Comparison of ENCODE assay signal across 8 mouse cellular contexts in genomic region chr1:185203196-185203908, GRCm38 (mm10). TPM values are rescaled to one million over a fixed set of nuclear protein-coding genes. Genes with fewer than 3 reads are reported as not detected.
A peak's percentile ranks its signal among the peaks of the same experiment; 100 is the strongest.
DNase-seq lines count a peak whose midpoint lies in the region; ATAC-seq and TF ChIP-seq lines count a peak whose summit lies in the region.

No protein-coding gene starts in this region.

- H3K9me3 ChIP-seq in forebrain, embryonic 11.5 days (ENCODE audit: control insufficient read depth, low read length) = no peaks in the 10 kb centered on the region
- H3K9me3 ChIP-seq in hindbrain, postnatal 0 days (ENCODE audit: low read length) = no peaks in the 10 kb centered on the region
- H3K9me3 ChIP-seq in liver, embryonic 15.5 days (replicated peaks) = no peaks in the 10 kb centered on the region
- H3K9me3 ChIP-seq in neural tube, embryonic 11.5 days (ENCODE audit: control insufficient read depth, low read length) = no peaks in the 10 kb centered on the region

- no peaks in the 10 kb centered on the region for H3K36me3 ChIP-seq in forebrain, embryonic 11.5 days (ENCODE audit: control insufficient read depth, insufficient read depth, low read length)
- no peaks in the 10 kb centered on the region for H3K36me3 ChIP-seq in hindbrain, postnatal 0 days (ENCODE audit: insufficient read depth, low read length)
- H3K36me3 ChIP-seq in liver, embryonic 15.5 days (replicated peaks) = no peaks in the 10 kb centered on the region
- no peaks in the 10 kb centered on the region for H3K36me3 ChIP-seq in neural tube, embryonic 11.5 days (ENCODE audit: control insufficient read depth, insufficient read depth, low read length)

- peak overlapping the region; percentile 78 for H3K4me2 ChIP-seq in forebrain, embryonic 11.5 days (ENCODE audit: low read depth, low read length, severe bottlenecking)
- peak overlapping the region; percentile 87 for H3K4me2 ChIP-seq in hindbrain, postnatal 0 days (ENCODE audit: low read depth, low read length)
- H3K4me2 ChIP-seq in liver, embryonic 15.5 days = peak overlapping the region; percentile 91
- H3K4me2 ChIP-seq in neural tube, embryonic 11.5 days (ENCODE audit: low read depth) = peak overlapping the region; percentile 90

- intact Hi-C loops in left cerebral cortex, postnatal 14 days (cut with DNase I) = no loop called here

- no peak for TF ChIP-seq CTCF in hindbrain, postnatal 0 days (IDR thresholded peaks at IDR 0.05; ENCODE audit: low read depth)

- peaks cover 8% of the 10 kb centered on the region; the same call in 1 of the 2 replicates for H3K4me1 ChIP-seq in forebrain, embryonic 11.5 days (replicated peaks; ENCODE audit: control insufficient read depth, insufficient read depth, low read length)
- peaks cover 5% of the 10 kb centered on the region; the same call in 1 of the 2 replicates for H3K4me1 ChIP-seq in hindbrain, postnatal 0 days (ENCODE audit: insufficient read depth, low read length)
- peaks cover 46% of the 10 kb centered on the region for H3K4me1 ChIP-seq in liver, embryonic 15.5 days (replicated peaks)
- peaks cover 8% of the 10 kb centered on the region for H3K4me1 ChIP-seq in neural tube, embryonic 11.5 days (ENCODE audit: control insufficient read depth, insufficient read depth, low read length)

- peak overlapping the region; percentile 8; the same call in 1 of the 2 replicates for H3K27ac ChIP-seq in forebrain, embryonic 11.5 days (ENCODE audit: low read depth, low read length)
- peak overlapping the region; percentile 74 for H3K27ac ChIP-seq in hindbrain, postnatal 0 days
- H3K27ac ChIP-seq in liver, embryonic 15.5 days (replicated peaks) = peak overlapping the region; percentile 84
- H3K27ac ChIP-seq in neural tube, embryonic 11.5 days (ENCODE audit: low read depth, low read length) = no peak overlapping the region; the same call in 1 of the 2 replicates

- no peaks in the 10 kb centered on the region for H3K27me3 ChIP-seq in forebrain, embryonic 11.5 days (ENCODE audit: control insufficient read depth, insufficient read depth, low read length)
- H3K27me3 ChIP-seq in hindbrain, postnatal 0 days (ENCODE audit: insufficient read depth, low read length) = no peaks in the 10 kb centered on the region
- no peaks in the 10 kb centered on the region; the same call in 1 of the 2 replicates for H3K27me3 ChIP-seq in liver, embryonic 15.5 days
- H3K27me3 ChIP-seq in neural tube, embryonic 11.5 days (ENCODE audit: control insufficient read depth, insufficient read depth, low read length) = no peaks in the 10 kb centered on the region

- no peak for DNase-seq in cerebellum, postnatal 4 days (ENCODE audit: low spot score in 2 of 2)
- peak; percentile 38 for DNase-seq in c-Kit-positive CD71-positive TER-119-negative erythroid progenitor cells, embryonic 14.5 days (ENCODE audit: low read depth)
- no peak for DNase-seq in forebrain, embryonic 11.5 days (ENCODE audit: low spot score)
- peak; percentile 43 for DNase-seq in hindbrain, postnatal 0 days (ENCODE audit: low spot score)
- DNase-seq in neural tube, embryonic 11.5 days (ENCODE audit: low spot score) = no peak
- DNase-seq in left cerebral cortex, postnatal 14 days (ENCODE audit: low spot score in 2 of 2) = no peak

- WGBS in forebrain, embryonic 11.5 days = 5% methylated on average over 23 of the region's 23 CpGs
- 5% methylated on average over 23 of the region's 23 CpGs for WGBS in hindbrain, postnatal 0 days
- WGBS in liver, embryonic 15.5 days (ENCODE audit: insufficient replicate concordance) = 4% methylated on average over 23 of the region's 23 CpGs
- WGBS in neural tube, embryonic 11.5 days = 7% methylated on average over 23 of the region's 23 CpGs

- peak overlapping the region; percentile 89 for H3K4me3 ChIP-seq in forebrain, embryonic 11.5 days (ENCODE audit: low read depth, low read length)
- peak overlapping the region; percentile 97 for H3K4me3 ChIP-seq in hindbrain, postnatal 0 days (ENCODE audit: low read length)
- peak overlapping the region; percentile 98 for H3K4me3 ChIP-seq in liver, embryonic 15.5 days (replicated peaks)
- H3K4me3 ChIP-seq in neural tube, embryonic 11.5 days (ENCODE audit: low read depth, low read length) = peak overlapping the region; percentile 73

- ATAC-seq in cerebellum, adult (ENCODE audit: insufficient number of reproducible peaks, low FRiP score, low TSS enrichment) = peak; percentile 2; the same call in 1 of the 2 replicates
- ATAC-seq in forebrain, embryonic 11.5 days (replicated peaks; ENCODE audit: low FRiP score) = 0 out of 2 replicates have a peak, but pooled peaks have one; percentile 0
- no peak for ATAC-seq in hindbrain, postnatal 0 days
- 0 out of 2 replicates have a peak, but pooled peaks have one; percentile 2 for ATAC-seq in liver, embryonic 15.5 days (ENCODE audit: insufficient read depth)
- ATAC-seq in neural tube, embryonic 11.5 days (ENCODE audit: insufficient read depth, low FRiP score, low TSS enrichment) = no peak; the same call in 1 of the 2 replicates

- H3K9ac ChIP-seq in forebrain, embryonic 11.5 days (ENCODE audit: low read length) = peak overlapping the region; percentile 60
- H3K9ac ChIP-seq in hindbrain, postnatal 0 days (replicated peaks; ENCODE audit: low read length) = peak overlapping the region; percentile 95
- peak overlapping the region; percentile 89 for H3K9ac ChIP-seq in liver, embryonic 15.5 days
- peak overlapping the region; percentile 66 for H3K9ac ChIP-seq in neural tube, embryonic 11.5 days (ENCODE audit: low read length)

RNA-seq across cellular contexts. Expression of gene Rab3gap2, which starts 0.6 kb away (rescaled TPM):
- 23.5 and 23.9 TPM in 2 replicates for polyA plus RNA-seq in forebrain, embryonic 11.5 days (2014; fragmentation: Nextera tagmentation; extraction: Ambion mirVana)
- 31.7 and 34.4 TPM in 2 replicates for total RNA-seq in hindbrain, postnatal 0 days (2014; rRNA removed)
- 19.3 and 19.7 TPM in 2 replicates for polyA plus RNA-seq in hindbrain, postnatal 0 days (2015; fragmentation: Nextera tagmentation; extraction: Ambion mirVana)
- polyA plus RNA-seq in liver, embryonic 15.5 days (2015; fragmentation: Nextera tagmentation; extraction: Ambion mirVana) = 11.6 and 13.0 TPM in 2 replicates
- 24.9 and 26.4 TPM in 2 replicates for polyA plus RNA-seq in neural tube, embryonic 11.5 days (2014; fragmentation: Nextera tagmentation; extraction: Ambion mirVana)
- total RNA-seq in left cerebral cortex, postnatal 14 days (2021) = 10 to 100 TPM; 65.2 to 71.2 TPM

Comparison
In these comparisons a context has a peak if more than half of its experiments do, and no peak if none do; other contexts are left out.
1. ATAC-seq: peak in cerebellum, adult (single experiment), forebrain, embryonic 11.5 days (single experiment) and liver, embryonic 15.5 days (single experiment); none in hindbrain, postnatal 0 days (single experiment) and neural tube, embryonic 11.5 days (single experiment).
2. DNase-seq: peak in c-Kit-positive CD71-positive TER-119-negative erythroid progenitor cells, embryonic 14.5 days (single experiment) and hindbrain, postnatal 0 days (single experiment); none in cerebellum, postnatal 4 days (0 of 2), forebrain, embryonic 11.5 days (single experiment), neural tube, embryonic 11.5 days (single experiment) and left cerebral cortex, postnatal 14 days (0 of 2).
3. Peak in every context shown above with its lines, with median percentiles within 50 percentile points of each other: H3K4me2 ChIP-seq, H3K4me3 ChIP-seq and H3K9ac ChIP-seq.